Mouse (Mus musculus): ENCODE data around the gene Cnn2.
A peak's percentile ranks its signal among the peaks of the same experiment; 100 is the strongest.

- no peak for TF ChIP-seq REST (IDR thresholded peaks at IDR 0.05; ENCODE audit: insufficient read depth, insufficient read length)
- TF ChIP-seq POLR2A (IDR thresholded peaks at IDR 0.05; ENCODE audit: insufficient read length, low read depth): peak; percentile 27
- TF ChIP-seq USF1 (IDR thresholded peaks at IDR 0.05; ENCODE audit: low read depth): no peak
- TF ChIP-seq TCF12 (IDR thresholded peaks at IDR 0.05; ENCODE audit: insufficient read depth, poor library complexity, severe bottlenecking): no peak
- no peak for TF ChIP-seq TCF3 (IDR thresholded peaks at IDR 0.05; ENCODE audit: insufficient read length, low read depth)
- TF ChIP-seq MYOG (IDR thresholded peaks at IDR 0.05; ENCODE audit: control insufficient read depth in 1 of 3, insufficient read depth in 1 of 3, insufficient read length in 2 of 3, low read depth in 2 of 3): no peak
These were observed 46.8 kb downstream of the Cnn2 start for GRCm38 (mm10) chr10:80035148-80035547.

Data from myocyte (in vitro differentiated cells).